Mouse (Mus musculus): ENCODE results near the gene Frg2f1. TPM values are rescaled to one million over a fixed set of nuclear protein-coding genes. Genes with fewer than 3 reads are reported as not detected.

Frg2f1 gene
- 2.1 TPM for polyA plus RNA-seq (2017; shearing (Covaris generic))

GRCm38 (mm10) chr4:119539031-119539824 lies at the start of gene Frg2f1:
TSS of gene Frg2f1 (minus strand) at chr4:119539529.

GRCm38 (mm10) chr4:119536615-119537014 lies 2.7 kb downstream of the Frg2f1 start, which contains the start of gene Foxj3:
TSS of gene Foxj3 (plus strand) at chr4:119537004.

DNA sequence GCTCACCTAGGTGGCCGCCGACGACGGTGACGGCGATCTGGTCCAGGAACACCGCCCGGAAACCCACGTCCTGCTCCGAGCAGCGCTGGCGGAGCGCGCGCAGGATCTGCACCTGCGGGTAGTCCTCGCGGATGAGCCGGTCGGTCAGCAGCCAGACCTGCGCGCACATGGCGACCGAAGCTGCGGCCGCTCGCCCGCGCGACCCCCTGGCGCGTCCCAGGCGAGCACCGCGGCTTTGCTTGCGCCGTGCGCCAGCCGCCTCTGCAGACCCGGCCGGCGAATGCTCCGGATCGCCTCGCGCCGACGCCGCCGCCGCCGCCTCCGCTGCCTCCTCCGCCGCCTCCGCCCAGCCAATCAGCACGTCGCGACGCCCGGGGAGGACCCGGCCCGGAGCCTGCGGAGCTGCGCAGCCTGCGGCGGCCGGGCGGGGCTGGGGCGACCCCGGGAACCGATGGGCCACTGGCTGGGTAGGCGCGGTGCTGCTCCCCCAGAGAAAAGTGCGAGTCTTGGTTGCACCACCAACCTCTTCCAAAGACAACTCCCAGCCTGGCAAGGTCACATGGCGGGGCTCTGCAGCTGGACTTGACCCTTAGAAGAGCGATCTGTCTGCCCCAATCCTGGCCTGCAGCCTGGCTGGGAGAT lies 46.9 kb downstream of the Frg2f1 start, which contains the start of gene Rimkla:
Rimkla (minus strand) TSS at position 338 of the 642 bp plus-strand sequence.

Other genes starting within 250 kb of the Frg2f1 start
- gene Ybx1, start 244.9 kb downstream of the Frg2f1 start, polyA plus RNA-seq (2017; shearing (Covaris generic)) = 441 TPM
- gene Ppih, start 219.0 kb downstream of the Frg2f1 start, polyA plus RNA-seq (2017; shearing (Covaris generic)) = 21.9 TPM
- 1.6 TPM for gene Ccdc30, start 124.0 kb downstream of the Frg2f1 start, polyA plus RNA-seq (2017; shearing (Covaris generic))
- gene Ppcs, start 117.1 kb downstream of the Frg2f1 start, polyA plus RNA-seq (2017; shearing (Covaris generic)) = 11.3 TPM
- not detected for gene Zmynd12, start 116.7 kb downstream of the Frg2f1 start, polyA plus RNA-seq (2017; shearing (Covaris generic))
- 1.4 TPM for gene Rimkla, start 46.9 kb downstream of the Frg2f1 start, polyA plus RNA-seq (2017; shearing (Covaris generic))
- 57.3 TPM for gene Foxj3, start 2.5 kb downstream of the Frg2f1 start, polyA plus RNA-seq (2017; shearing (Covaris generic))
- not detected for gene Guca2a, start 98.2 kb upstream of the Frg2f1 start, polyA plus RNA-seq (2017; shearing (Covaris generic))
- gene Guca2b, start 119.4 kb upstream of the Frg2f1 start, polyA plus RNA-seq (2017; shearing (Covaris generic)) = not detected
- 19.6 TPM for gene Hivep3, start 194.3 kb upstream of the Frg2f1 start, polyA plus RNA-seq (2017; shearing (Covaris generic))